Mouse (Mus musculus): ENCODE data around the gene Gm9945. TPM values are rescaled to one million over a fixed set of nuclear protein-coding genes. Genes with fewer than 3 reads are reported as not detected.

Gene Gm9945
- total and polyA plus RNA-seq, 2 experiments from 2014 or later: not detected

- Histone ChIP-seq H3K4me3 (ENCODE audit: low read depth, low read length) (no peak overlapping the region), H3K4me1 (ENCODE audit: control insufficient read depth, insufficient read depth) (0 out of 2 replicates have a peak, but pooled peaks cover 6% of the 10 kb centered on the region), H3K9me3 (replicated peaks; ENCODE audit: control insufficient read depth, low read length) (no peaks in the 10 kb centered on the region), H3K36me3 (replicated peaks; ENCODE audit: control insufficient read depth, insufficient read depth, low read length) (no peaks in the 10 kb centered on the region), H3K9ac (replicated peaks; ENCODE audit: low read depth, low read length) (no peak overlapping the region), H3K27me3 (ENCODE audit: control insufficient read depth, insufficient read depth, low read length) (no peaks in the 10 kb centered on the region), H3K4me2 (ENCODE audit: low read depth, low read length) (no peak overlapping the region), H3K27ac (ENCODE audit: low read depth) (no peak overlapping the region)
- WGBS: 76% methylated on average over 6 of the region's 6 CpGs
- TF ChIP-seq CTCF (IDR thresholded peaks at IDR 0.05; ENCODE audit: low read depth) (no peak), EP300 (IDR thresholded peaks at IDR 0.05; ENCODE audit: low read depth) (no peak)
- no peak for ATAC-seq (ENCODE audit: insufficient read depth, low read depth)
- no peak for DNase-seq (ENCODE audit: low spot score)
Measured at GRCm38 (mm10) chr11:53496946-53497345, 17.0 kb downstream of the Gm9945 start.

- WGBS: 9% methylated on average over 11 of the region's 11 CpGs
- H3K4me2 ChIP-seq (ENCODE audit: low read depth, low read length): no peak overlapping the region; the same call in 1 of the 2 replicates
- no peaks in the 10 kb centered on the region for H3K9me3 ChIP-seq (replicated peaks; ENCODE audit: control insufficient read depth, low read length)
- DNase-seq (ENCODE audit: low spot score) (no peak), ATAC-seq (ENCODE audit: insufficient read depth, low read depth) (0 out of 2 replicates have a peak, but pooled peaks have one; percentile 33)
- no peak overlapping the region for H3K9ac ChIP-seq (replicated peaks; ENCODE audit: low read depth, low read length)
- 0 out of 2 replicates have a peak, but pooled peaks cover 6% of the 10 kb centered on the region for H3K4me1 ChIP-seq (ENCODE audit: control insufficient read depth, insufficient read depth)
- H3K36me3 ChIP-seq (replicated peaks; ENCODE audit: control insufficient read depth, insufficient read depth, low read length): no peaks in the 10 kb centered on the region
- no peak for TF ChIP-seq EP300 (IDR thresholded peaks at IDR 0.05; ENCODE audit: low read depth)
- TF ChIP-seq CTCF (IDR thresholded peaks at IDR 0.05; ENCODE audit: low read depth): no peak
- H3K4me3 ChIP-seq (ENCODE audit: low read depth, low read length): no peak overlapping the region
- no peaks in the 10 kb centered on the region for H3K27me3 ChIP-seq (ENCODE audit: control insufficient read depth, insufficient read depth, low read length)
- H3K27ac ChIP-seq (ENCODE audit: low read depth): no peak overlapping the region
Measured at GRCm38 (mm10) chr11:53500569-53500968, 20.6 kb downstream of the Gm9945 start.

DNA sequence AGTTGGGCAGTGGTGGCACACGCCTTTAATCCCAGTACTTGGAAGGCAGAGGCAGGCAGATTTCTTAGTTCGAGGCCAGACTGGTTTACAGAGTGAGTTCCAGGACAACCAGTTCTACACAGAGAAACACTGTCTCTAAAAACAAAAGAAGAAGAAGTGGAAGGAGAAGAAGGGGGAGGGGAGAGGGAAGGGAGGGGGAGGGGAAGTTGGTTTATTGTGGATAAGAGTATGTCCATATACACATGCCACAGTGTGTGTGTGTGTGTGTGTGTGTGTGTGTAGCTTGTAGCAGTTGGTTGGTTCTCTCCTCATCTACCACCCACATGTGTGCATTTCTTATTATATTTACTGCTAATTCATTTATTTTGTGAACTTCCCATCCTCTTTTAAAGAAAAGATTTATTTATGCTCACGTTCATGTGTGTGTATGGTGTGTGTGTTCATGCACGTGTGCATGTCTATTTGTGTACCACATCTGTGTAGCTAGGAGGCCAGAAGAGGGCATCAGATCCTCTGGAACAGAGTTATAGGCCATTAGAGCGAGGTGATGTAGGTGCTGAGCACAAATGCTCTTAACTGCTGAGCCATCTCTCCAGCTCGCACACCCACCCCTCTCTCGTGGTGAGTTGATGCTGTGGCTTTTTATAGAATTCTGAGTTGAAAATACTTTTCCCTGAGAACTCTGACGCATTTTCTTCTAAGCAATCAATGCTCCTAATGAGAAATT, 22.2 kb downstream of the Gm9945 start:
- Histone ChIP-seq H3K4me2 (ENCODE audit: low read depth, low read length) (no peak overlapping the region), H3K36me3 (replicated peaks; ENCODE audit: control insufficient read depth, insufficient read depth, low read length) (no peaks in the 10 kb centered on the region), H3K9me3 (replicated peaks; ENCODE audit: control insufficient read depth, low read length) (no peaks in the 10 kb centered on the region), H3K4me3 (ENCODE audit: low read depth, low read length) (no peak overlapping the region), H3K27me3 (ENCODE audit: control insufficient read depth, insufficient read depth, low read length) (no peaks in the 10 kb centered on the region), H3K4me1 (ENCODE audit: control insufficient read depth, insufficient read depth) (0 out of 2 replicates have a peak, but pooled peaks cover 6% of the 10 kb centered on the region), H3K27ac (ENCODE audit: low read depth) (no peak overlapping the region), H3K9ac (replicated peaks; ENCODE audit: low read depth, low read length) (no peak overlapping the region)
- DNase-seq (ENCODE audit: low spot score) (no peak), ATAC-seq (ENCODE audit: insufficient read depth, low read depth) (no peak)
- TF ChIP-seq CTCF (IDR thresholded peaks at IDR 0.05; ENCODE audit: low read depth): peak; percentile 15; the same call in 1 of the 2 replicates
- no peak for TF ChIP-seq EP300 (IDR thresholded peaks at IDR 0.05; ENCODE audit: low read depth)
- WGBS: 61% methylated on average over 8 of the region's 8 CpGs

DNA sequence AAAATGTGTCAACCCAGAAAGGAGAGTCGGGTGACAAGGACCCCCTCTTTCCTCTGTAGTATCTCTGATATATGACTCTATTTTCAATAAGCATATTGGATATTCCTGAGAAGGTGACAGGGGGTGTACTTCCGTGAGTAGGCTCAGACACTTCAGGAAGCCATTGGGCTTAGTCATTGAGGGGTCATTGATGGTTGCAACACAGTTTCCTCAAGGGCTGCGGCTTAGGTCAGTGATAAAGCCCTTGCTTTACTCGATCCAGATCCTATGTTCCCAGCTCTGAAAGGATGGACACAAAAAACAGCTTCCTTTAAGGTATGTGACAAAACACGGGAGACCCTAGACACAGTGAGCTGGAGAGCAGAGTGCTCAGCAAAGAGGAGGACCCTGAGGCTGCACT, 23.8 kb downstream of the Gm9945 start:
- no peak overlapping the region for H3K9ac ChIP-seq (replicated peaks; ENCODE audit: low read depth, low read length)
- 0 out of 2 replicates have a peak, but pooled peaks cover 6% of the 10 kb centered on the region for H3K4me1 ChIP-seq (ENCODE audit: control insufficient read depth, insufficient read depth)
- H3K27ac ChIP-seq (ENCODE audit: low read depth): no peak overlapping the region
- H3K27me3 ChIP-seq (ENCODE audit: control insufficient read depth, insufficient read depth, low read length): no peaks in the 10 kb centered on the region
- ATAC-seq (ENCODE audit: insufficient read depth, low read depth) (no peak), DNase-seq (ENCODE audit: low spot score) (no peak)
- 54% methylated on average over 5 of the region's 5 CpGs for WGBS
- H3K4me3 ChIP-seq (ENCODE audit: low read depth, low read length): no peak overlapping the region
- H3K9me3 ChIP-seq (replicated peaks; ENCODE audit: control insufficient read depth, low read length): no peaks in the 10 kb centered on the region
- no peak overlapping the region for H3K4me2 ChIP-seq (ENCODE audit: low read depth, low read length)
- H3K36me3 ChIP-seq (replicated peaks; ENCODE audit: control insufficient read depth, insufficient read depth, low read length): no peaks in the 10 kb centered on the region
- TF ChIP-seq CTCF (IDR thresholded peaks at IDR 0.05; ENCODE audit: low read depth) (no peak), EP300 (IDR thresholded peaks at IDR 0.05; ENCODE audit: low read depth) (no peak)

- no peak for ATAC-seq (ENCODE audit: insufficient read depth, low read depth)
- TF ChIP-seq EP300 (IDR thresholded peaks at IDR 0.05; ENCODE audit: low read depth) (no peak), CTCF (IDR thresholded peaks at IDR 0.05; ENCODE audit: low read depth) (no peak)
- WGBS: 97% methylated on average over 8 of the region's 8 CpGs
Measured at GRCm38 (mm10) chr11:53504376-53504775, 24.4 kb downstream of the Gm9945 start.

More at GRCm38 (mm10) chr11:53504376-53504775, 24.4 kb downstream of the Gm9945 start:
- Histone ChIP-seq H3K27ac (ENCODE audit: low read depth) (no peak overlapping the region), H3K4me3 (ENCODE audit: low read depth, low read length) (no peak overlapping the region), H3K9ac (replicated peaks; ENCODE audit: low read depth, low read length) (no peak overlapping the region), H3K4me1 (ENCODE audit: control insufficient read depth, insufficient read depth) (0 out of 2 replicates have a peak, but pooled peaks cover 6% of the 10 kb centered on the region), H3K27me3 (ENCODE audit: control insufficient read depth, insufficient read depth, low read length) (no peaks in the 10 kb centered on the region), H3K9me3 (replicated peaks; ENCODE audit: control insufficient read depth, low read length) (no peaks in the 10 kb centered on the region), H3K4me2 (ENCODE audit: low read depth, low read length) (no peak overlapping the region), H3K36me3 (replicated peaks; ENCODE audit: control insufficient read depth, insufficient read depth, low read length) (no peaks in the 10 kb centered on the region)
- DNase-seq (ENCODE audit: low spot score): no peak

Measured in heart, postnatal 0 days (tissue).